Mouse (Mus musculus) kidney, adult 2 months (tissue): ENCODE data around the gene Ccr10.

ENCODE experiments used
- CTCF ChIP-seq: fragments of 200-500 bp; conservative IDR thresholded peaks from 2 replicates; pipeline ENCODE4 v1.5.1; 2011; ENCODE audit warnings: low read depth, mild to moderate bottlenecking, control low read depth, low read length, moderate library complexity, mixed read lengths; ENCODE audit not compliant: insufficient read depth, insufficient read length
- POLR2A ChIP-seq: fragments of 200-500 bp; IDR thresholded peaks from one replicate; pipeline ENCODE4 v1.6.1; 2011; ENCODE audit warnings: low read depth, low read length, control low read depth

- TF ChIP-seq CTCF (no peak), POLR2A (no peak)
These were observed 22.4 kb downstream of the Ccr10 start for GRCm38 (mm10) chr11:101152825-101153224.
